Mouse (Mus musculus) granulocyte monocyte progenitor cell, adult 5-6 weeks (primary cell): ENCODE measurements around the gene D6Ertd527e. TPM values are rescaled to one million over a fixed set of nuclear protein-coding genes. Genes with fewer than 3 reads are reported as not detected.
"Not testable (repeated sequence)": the region's sequence is repeated elsewhere in the genome, so short reads cannot be mapped to it uniquely, and the experiment has no call there.

ENCODE experiments used
- ATAC-seq: replicated peaks from 2 replicates; pipeline ENCODE4 v1.8.0; 2016; ENCODE audit warnings: mild to moderate bottlenecking, moderate TSS enrichment, inconsistent platforms; ENCODE audit not compliant: poor library complexity, severe bottlenecking
- total RNA-seq, 2 experiments: library from RNA; stranded (forward) in 1 of 2; stranded (reverse) in 1 of 2; fragments of 200-712, 200-1000 nt in 1 of 2; fragments of >200 nt in 1 of 2; fragmentation: Nextera tagmentation in 1 of 2; gene quantifications; 2 replicates each; pipeline ENCODE4 v1.2.3; 2014 to 2017

The D6Ertd527e gene
- total RNA-seq (2014; fragmentation: Nextera tagmentation) (not detected in 2 replicates), total RNA-seq (2017) (not detected in 2 replicates)

DNA sequence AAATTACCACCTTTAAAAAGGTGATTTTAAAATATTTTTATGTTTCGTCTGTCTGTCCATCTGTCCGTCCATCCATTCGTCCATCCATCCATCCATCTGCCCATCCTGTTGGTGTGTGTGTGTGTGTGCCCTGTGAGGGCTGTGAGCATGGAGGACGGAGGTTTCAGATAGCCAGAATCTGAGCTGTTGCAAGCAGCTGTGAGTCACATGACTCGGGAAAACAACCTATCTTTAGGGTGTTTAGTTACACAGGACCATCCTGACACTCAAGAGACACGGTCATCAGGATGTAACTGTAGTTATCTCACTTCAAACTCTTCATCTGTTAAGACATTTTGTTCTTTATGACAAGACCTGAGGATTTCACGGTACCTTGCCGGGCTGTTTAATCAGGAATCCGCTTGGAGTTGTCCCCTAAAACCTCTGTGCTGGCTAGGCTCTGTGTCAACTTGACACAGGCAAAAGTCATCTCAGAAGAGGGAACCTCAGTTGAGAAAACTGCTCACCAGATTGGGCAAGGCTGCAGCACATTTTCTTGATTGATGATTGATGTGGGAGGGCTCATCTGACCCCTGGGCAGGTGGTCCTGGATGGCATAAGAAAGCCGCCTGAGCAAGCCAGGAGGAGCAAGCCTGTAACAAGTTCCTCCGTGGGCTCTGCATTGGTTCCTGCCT, at the start of gene D6Ertd527e:
D6Ertd527e (plus strand) TSS at position 624 of the 674 bp plus-strand sequence.
- no peak for ATAC-seq

DNA sequence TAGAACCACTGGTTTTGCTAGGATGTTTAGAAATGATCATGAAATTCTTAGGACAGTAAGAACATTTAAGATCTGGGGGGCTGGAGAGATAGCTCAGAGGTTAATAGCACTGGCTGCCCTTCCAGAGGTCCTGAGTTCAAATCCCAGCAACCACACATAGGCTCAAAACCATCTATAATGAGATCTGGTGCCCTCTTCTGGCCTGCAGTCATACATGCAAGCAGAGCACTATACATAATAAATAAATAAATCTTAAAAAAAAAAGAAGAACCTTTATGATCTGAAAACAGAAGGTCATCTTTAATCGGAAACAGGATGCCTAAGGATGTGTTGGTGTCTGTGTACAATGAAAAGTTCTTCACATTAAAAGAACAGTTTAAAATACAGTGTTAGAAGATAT, 44.8 kb upstream of the D6Ertd527e start:
- no peak for ATAC-seq

DNA sequence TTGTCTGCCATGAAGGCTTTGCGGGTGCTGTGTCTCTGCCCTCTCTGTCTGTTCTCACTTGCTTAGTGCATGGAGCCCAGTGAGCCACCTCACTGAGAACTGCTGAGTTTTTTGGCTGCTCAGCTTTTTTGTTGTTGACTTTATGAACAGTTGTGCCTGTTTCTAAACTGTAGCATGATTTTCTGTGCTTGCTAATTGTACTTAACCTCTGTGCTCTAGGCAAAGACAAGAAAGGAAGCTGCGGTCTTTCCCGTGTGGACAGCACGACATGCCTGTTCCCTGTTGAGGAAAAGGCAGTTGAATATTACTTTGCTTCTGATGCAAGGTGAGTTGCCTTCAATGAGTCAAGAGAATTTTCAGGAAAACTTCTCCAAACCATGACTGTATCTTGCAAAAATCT, 41.0 kb upstream of the D6Ertd527e start:
- ATAC-seq: no peak

DNA sequence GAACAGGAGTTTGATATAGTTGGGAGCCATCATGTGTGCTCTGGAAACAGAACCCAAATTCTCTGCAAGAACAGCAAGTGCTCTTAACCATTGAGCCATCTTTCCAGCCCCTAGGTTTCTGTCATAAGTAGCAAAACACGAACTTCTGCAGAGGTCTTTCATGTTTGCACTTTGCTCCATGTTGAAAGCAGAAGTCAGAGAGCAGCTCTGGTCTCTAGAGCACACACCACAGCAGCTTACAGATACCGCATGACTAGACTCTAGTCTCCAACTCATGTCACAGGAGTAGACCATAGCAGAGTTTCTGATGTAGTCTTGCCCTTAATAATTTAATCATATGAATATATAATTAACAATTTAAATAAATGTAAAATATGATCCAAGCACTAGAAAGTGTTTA, 36.3 kb upstream of the D6Ertd527e start:
- ATAC-seq: no peak

DNA sequence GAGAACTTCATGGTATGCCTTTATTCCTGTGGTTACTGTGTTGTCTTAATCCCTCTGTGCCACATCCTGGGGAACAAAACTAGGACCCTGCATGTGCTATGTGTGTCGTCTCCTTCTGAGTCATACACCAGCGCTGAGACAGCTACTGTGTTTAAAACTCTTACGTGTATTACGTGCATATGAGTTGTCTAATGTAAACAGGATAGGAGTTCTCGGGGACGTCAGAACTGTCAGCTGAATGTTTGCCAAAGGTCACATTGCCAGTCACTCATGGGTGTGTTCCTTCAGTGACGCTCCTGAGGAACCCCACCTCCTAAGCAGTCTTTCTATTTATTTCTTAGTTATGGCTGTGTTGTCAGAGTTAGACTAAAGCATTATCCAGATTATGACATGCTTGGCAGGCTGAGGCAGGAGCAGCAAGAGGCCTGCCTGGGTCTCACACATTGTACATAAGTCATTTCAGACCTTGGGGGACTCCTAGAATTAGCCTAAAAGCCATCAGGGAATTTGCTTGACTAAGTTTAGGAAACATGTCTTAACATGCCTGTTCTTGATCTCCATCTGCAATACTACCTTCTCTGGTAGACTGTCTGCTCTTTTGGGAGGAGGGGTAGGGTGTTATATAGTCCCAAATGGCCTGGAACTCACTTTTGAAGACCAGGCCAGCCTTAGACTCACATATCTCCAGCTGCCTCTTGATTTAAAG, 35.2 kb upstream of the D6Ertd527e start:
- no peak for ATAC-seq

DNA sequence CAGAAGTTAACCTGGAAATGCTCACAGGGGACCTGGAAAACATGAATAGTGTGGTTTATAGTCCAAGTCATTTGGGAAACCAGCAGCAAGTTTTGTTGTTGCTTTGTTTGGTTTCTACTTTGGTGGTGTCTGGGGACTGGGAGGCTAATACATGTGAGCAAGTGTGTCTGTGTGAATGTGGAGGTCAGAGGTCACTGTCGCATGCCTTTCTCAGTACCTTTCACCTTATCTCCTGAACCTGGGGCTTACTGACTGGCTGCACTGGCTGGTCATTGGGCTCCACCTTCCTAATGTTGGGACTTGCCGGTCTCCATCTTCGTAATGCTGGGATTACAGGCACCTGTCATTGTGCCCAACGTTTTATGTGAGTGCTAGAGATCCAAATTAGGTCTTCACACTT, 33.9 kb upstream of the D6Ertd527e start:
- ATAC-seq: no peak

DNA sequence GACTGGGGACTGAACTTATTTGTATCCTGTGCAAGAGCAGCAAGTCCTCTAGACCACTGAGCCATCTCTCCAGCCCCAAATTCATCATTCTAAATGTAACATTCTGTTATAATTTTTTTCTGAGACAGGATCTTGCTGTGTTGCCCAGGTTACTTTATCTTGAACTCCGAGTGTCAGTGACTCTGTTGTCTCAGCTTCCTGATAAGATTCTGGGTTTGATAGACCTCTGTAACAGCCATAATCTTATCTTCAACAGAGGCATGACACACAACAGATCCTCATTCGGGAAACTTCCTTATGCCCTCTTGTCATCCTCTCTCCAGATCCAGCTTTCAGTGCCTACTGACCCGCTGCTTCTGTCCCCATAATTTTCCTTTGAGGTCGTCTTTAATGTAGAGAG, 31.8 kb upstream of the D6Ertd527e start:
- ATAC-seq: no peak

DNA sequence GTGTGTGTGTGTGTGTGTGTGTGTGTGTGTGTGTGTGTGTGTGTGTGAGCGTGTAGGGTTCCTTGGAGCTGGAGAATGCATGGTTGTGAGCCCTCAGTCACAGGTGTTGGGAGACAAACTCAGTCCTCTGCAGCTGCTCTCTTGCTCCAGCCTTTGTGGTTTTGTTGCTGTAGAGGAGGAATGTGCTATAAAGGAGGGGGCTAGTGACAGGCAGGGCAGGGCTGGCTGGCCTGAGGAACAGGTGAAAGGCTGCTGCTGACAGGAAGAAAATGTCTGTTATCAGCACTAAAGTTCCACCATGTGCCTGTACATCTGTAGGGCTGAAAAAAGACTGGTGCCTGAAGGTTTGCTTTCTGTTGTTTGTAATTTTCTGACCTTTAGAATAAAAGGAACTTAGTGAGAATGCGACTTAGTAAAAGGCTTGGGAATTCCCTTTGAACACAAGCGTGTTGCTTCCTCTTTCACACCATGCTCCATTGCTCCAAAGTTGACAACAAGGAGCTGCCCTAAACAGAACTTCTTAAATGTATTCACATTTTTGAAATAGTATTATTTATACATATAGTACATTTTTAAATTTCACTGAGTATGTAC, 29.4 kb upstream of the D6Ertd527e start:
- peak; percentile 59 for ATAC-seq

DNA sequence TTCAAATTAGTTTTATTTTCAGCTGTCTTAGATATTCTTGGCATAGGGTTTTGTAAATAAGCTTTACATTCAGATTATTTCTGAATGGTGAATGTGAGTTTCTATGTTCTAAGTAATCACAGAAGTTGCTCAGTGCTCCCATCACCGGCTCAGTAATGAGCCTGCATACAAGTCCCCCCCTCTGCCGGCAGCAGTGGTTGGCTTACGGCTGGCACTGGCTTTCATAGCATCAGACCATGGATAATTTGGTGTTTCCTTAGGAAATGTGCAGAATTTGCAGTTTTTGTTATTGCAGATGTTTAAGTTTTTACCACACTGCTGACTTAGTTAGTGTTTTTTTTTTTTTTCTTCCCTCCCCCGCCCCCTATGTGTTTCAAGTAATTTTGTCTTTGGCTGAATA, 25.1 kb upstream of the D6Ertd527e start:
- ATAC-seq: no peak

DNA sequence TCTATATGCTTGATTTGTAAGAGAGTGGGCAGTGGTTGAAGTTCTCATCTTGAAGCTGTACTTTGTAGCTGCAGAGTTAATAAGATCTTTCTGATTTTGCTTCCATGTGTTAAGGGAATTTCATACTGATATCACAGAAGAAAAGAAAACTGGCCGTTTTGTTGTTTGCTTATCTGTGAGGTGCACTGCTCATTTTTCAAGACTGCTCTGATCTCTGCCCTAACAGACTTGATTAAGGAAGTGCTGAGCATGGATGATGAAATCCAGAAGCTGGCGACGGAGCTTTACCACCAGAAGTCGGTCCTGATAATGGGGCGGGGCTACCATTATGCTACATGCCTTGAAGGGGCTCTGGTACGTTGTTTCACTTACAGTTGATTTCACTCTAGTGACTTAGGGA, 19.5 kb upstream of the D6Ertd527e start:
- ATAC-seq: peak; percentile 99

DNA sequence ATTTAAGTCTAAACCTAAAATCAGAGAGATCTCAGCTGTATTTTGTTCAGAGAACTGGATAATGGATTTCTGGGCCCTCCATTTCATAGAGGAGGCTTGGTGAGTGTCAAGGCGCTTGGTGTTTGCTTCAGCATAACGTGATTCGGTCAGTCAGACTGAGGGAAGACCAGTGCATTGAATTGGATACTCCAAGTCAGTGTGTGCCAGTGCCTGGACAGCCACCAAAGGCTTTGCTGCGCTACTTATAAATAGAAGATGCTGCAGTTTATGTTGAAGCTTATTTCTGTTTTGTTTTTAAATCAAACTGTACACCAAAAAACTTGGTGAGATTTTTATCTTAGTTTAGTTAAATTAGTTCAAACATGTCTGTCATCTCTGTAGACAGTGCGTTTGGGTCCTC, 16.2 kb upstream of the D6Ertd527e start:
- no peak for ATAC-seq

DNA sequence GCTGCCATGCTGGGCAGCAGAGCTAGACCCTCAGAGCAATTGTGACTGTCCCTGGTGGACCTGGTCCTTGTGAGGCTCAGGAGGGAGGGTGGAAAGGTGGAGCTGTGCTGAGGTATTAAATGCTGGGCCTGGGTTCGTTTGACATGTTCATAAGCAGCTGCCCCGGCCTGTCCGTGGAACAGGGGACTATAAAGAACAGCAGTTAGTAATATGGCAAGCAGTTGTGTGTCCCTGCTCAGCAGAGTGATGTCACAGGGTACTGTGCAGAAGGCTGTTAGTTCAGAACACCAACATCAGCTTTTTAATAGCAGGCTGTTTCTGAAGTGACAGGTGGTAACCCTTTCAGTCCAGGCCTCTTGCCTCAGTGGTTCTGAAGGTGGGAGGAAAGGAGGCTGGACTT, 13.7 kb upstream of the D6Ertd527e start:
- ATAC-seq: no peak

DNA sequence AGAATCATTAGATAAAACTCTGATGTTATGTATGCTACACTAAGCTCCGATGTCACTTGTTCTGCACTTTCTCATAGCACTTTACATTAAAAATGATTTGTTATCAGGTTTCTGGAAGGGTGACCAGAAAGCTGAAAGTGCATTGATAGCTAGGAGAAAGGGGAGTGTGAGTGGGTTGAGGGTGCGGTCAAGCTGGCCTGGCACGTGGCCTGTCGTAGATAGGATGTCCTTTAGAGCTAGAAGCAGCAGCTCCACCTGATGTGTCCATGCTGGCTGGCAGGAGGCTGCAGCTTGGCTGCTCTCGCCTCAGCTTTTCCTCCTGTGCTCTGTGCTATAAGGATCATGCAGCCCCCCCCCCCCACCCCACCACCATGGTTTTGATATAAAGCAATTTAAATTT, 12.1 kb upstream of the D6Ertd527e start:
- no peak for ATAC-seq

DNA sequence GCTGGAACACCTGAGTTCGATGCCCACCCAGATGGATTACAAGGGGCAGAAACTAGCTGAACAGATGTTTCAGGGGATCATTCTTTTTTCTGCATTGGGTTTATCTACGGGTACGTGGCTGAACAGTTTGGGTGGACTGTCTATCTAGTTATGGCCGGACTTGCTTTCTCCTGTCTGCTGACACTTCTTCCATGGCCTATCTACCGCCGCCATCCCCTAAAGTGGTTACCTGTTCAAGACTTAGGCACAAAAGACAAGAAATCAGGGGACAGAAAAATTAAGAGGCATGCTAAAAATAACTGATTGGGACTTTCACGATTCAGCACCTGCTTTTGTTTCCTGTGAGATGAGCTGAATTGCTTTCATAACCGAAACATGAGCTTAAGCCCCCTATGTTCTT, 10.9 kb upstream of the D6Ertd527e start:
- not testable (repeated sequence) for ATAC-seq

DNA sequence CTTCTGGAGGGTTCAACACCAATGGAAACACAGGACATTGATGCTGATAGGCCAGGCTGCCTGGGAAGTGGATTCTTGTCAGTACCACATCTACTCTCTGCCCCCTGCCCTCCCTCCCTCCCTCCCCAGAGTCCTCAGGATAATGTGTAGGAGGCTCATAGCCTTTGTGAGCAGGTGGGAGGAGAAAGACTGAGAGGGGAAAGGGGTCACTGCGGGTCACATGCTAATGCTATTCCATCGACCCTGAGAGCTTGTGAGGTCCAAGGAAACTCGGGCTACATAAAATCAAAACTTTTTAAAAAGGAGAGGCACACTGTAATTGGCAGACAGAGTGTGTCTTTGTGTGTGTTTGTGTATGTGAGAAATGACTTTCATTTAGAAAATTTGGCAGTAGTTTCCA, 5.3 kb upstream of the D6Ertd527e start:
- no peak for ATAC-seq

DNA sequence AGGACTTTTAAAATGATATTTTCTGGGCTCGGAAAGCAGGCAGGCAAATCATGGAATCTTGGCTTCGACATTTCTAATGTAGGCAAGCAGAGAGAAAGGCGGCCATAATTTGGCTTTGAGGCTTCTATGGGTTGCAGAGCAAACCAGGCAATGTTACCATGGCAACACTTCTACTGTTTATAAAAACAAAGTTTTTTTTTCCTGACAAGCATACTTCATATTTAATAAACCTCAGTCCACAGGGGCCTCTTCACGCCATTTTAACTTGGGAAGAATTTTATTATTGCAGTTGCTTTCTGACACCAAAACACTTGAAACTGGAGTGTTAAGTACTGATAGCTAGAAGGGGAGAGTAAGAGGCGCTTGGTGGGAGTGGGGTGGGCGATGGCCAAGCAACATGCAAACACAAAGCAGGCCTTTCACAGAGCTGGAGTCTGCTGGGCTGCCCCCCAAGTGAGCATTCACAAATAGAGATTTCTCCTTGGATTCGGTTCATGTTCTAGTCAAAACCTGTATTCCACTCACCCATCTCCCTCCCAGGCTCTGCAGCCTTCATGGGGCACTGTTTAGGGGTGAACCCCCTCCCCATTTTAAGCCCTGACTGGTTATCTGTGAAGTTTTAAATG, 4.8 kb upstream of the D6Ertd527e start:
- no peak for ATAC-seq

DNA sequence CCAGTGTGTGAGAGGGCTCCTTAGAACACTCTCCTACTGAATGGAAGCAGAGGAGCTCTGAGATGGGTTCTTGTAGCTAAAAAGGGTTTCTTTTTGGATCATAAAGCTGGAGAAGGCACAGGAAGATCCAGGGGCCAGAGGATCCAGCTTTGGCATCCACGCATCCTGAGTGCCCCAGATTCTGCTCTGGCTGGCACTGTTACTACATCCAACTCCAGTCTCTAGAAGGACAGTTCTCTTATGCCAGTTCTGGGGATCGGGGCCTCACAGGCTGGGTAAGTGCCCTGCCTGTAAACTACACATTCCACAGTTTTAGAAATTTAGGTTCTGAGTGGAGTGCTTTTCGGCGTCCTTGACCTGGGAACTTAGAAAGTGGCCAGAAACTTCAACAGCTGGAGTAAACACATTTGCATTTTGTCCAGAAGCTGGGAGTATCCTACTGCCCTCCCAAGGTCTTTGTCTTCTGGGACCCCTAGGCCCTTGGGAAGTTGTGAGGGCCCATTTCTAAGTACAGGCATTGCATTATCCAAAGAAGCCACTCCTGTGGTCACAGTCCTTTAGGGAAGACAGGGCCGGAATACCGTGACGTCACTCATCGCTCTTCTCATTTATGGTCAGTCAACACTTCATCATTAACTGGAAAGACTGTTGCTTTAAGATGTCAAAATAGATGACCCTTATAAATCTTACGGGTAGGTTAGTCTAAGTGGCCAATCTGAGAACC, 4.1 kb upstream of the D6Ertd527e start:
- no peak for ATAC-seq

DNA sequence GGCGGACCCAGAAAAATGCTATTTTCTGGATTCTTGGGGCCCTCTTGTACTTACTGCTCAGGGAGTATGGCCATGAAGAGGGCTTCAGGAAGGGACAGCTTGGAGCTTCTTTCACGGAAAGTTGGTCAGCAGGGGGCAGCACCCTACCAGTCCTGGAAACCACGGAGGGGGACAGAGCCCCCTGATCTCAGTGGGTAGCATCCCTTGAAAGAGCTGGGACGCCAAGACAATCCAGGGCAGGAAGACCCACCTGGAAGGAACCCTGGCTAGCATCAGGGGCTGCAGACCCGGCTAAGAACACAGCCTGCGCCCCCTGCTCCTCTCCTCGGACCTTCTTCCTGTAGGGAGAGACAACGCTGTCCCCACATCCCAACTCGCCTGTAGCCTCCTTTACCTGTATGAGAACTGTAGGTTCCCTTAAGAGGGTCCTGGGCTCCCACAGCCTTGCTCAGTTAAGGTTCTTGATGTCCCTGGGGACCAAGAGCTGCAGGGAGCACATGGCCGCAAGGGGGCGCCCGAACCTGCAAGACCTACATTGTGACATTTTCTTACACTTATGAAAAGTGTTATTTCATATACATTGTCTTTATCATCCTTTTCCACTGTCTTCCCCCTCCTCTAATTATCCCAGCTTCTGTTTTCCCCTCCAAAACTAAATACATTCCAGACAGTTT, 3.1 kb upstream of the D6Ertd527e start:
- peak; percentile 71 for ATAC-seq

DNA sequence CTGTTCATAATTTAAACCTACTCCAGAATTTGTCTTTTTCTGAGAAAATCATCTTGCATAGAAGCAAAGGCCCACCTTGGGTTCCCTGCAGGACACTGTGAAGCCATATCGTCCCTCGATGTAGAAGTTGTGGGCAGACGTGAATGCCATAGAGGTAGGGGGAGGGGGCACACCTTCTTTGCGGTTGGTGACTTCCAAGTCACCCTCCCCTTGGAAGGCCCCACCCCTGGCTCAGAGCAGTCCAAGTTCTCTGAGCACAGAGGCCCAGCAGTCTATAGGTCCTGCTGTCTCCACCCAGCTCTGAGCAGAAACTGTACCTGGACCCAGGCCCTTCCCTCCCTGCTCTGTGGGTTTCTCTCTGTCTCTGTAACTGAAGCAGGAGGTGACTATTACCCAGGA, 2.6 kb upstream of the D6Ertd527e start:
- ATAC-seq: no peak

DNA sequence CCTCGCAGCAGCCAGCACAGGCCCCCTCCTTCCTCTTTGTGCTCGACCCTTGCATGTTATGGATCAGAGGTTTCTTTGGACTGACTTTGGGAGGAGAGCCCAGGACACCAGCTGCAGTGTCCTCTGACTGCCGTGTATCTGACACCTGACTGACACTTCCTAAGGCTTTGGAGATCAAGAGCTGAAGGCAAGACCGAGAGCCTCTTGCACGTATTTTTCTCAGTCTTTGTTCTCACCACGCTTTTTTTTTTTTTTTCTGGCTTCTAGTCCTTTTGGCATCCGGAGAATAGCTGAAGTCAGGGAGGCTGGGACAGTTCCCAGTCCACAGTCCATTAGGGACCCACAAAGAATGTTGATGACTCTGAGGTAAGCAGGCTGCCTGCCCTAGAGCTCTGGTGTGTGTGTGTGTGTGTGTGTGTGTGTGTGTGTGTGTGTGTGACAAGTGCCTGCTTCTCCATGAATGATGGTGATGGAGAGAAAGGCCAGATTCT, 2.1 kb upstream of the D6Ertd527e start:
- ATAC-seq: no peak
